Mouse (Mus musculus) adrenal gland, postnatal 10 days (tissue): ENCODE results near the gene Olfr1157. TPM values are rescaled to one million over a fixed set of nuclear protein-coding genes. Genes with fewer than 3 reads are reported as not detected.

Source experiments
- DNase-seq: peaks from one replicate; pipeline ENCODE4 v3.0.0; 2021; ENCODE audit warnings: mixed read lengths
- long read RNA-seq, 2 experiments: library from polyadenylated mRNA; stranded (forward); transcript quantifications; one replicate each; pipeline ENCODE4 v2.0.0; 2021
- total RNA-seq, 2 experiments: library from RNA; stranded (reverse); gene quantifications; 2 replicates each; pipeline ENCODE4 v1.2.3; 2021

The Olfr1157 gene
- not detected for total RNA-seq
- long read RNA-seq, experiment 1 = 0 reads
- long read RNA-seq, experiment 2 = 0 reads

GRCm38 (mm10) chr2:87968199-87968598 lies at the start of gene Olfr1157:
Gene Olfr1157 (minus strand): TSS chr2:87968299.
- DNase-seq = no peak

GRCm38 (mm10) chr2:88007515-88008318 lies 39.6 kb upstream of the Olfr1157 start, which contains the start of gene Olfr1160:
Gene Olfr1160 (minus strand): TSS chr2:88008268.
- DNase-seq = no peak

- DNase-seq = no peak
Measured at GRCm38 (mm10) chr2:87989813-87990212, 21.7 kb upstream of the Olfr1157 start, which contains the start of gene Olfr1158. Gene Olfr1158 (plus strand): TSS chr2:87990113.

- DNase-seq = no peak
Measured at GRCm38 (mm10) chr2:87974563-87974962, 6.5 kb upstream of the Olfr1157 start, which contains the start of gene Olfr74. Gene Olfr74 (minus strand): TSS chr2:87974663.

GRCm38 (mm10) chr2:87953000-87953399 lies 15.1 kb downstream of the Olfr1157 start, which contains the start of gene Olfr1156:
Gene Olfr1156 (minus strand): TSS chr2:87953100.
- DNase-seq = no peak

GRCm38 (mm10) chr2:87945037-87945436 lies 23.1 kb downstream of the Olfr1157 start, which contains the start of gene Olfr1155:
Gene Olfr1155 (minus strand): TSS chr2:87945137.
- no peak for DNase-seq

Other genes with a start within 250 kb of the Olfr1157 start
- not detected for gene Olfr1138, start 228.3 kb downstream of the Olfr1157 start, total RNA-seq
- gene Olfr1140, start 224.5 kb downstream of the Olfr1157 start, total RNA-seq = not detected
- not detected for gene Olfr1141, start 214.3 kb downstream of the Olfr1157 start, total RNA-seq
- gene Olfr152, start 188.8 kb downstream of the Olfr1157 start, total RNA-seq = not detected
- gene Olfr1143, start 167.7 kb downstream of the Olfr1157 start, total RNA-seq = not detected
- not detected for gene Olfr1145, start 158.5 kb downstream of the Olfr1157 start, total RNA-seq
- not detected for gene Olfr1148, start 137.8 kb downstream of the Olfr1157 start, total RNA-seq
- not detected for gene Olfr1150-ps1, start 124.3 kb downstream of the Olfr1157 start, total RNA-seq
- gene Olfr1151, start 112.4 kb downstream of the Olfr1157 start, total RNA-seq = not detected
- gene Olfr1152, start 101.8 kb downstream of the Olfr1157 start, total RNA-seq = not detected
- not detected for gene Olfr1153, start 73.3 kb downstream of the Olfr1157 start, total RNA-seq
- gene Olfr1154, start 63.1 kb downstream of the Olfr1157 start, total RNA-seq = not detected
- gene Olfr1155, start 23.2 kb downstream of the Olfr1157 start, total RNA-seq = not detected
- gene Olfr1156, start 15.2 kb downstream of the Olfr1157 start, total RNA-seq = not detected
- not detected for gene Olfr74, start 6.4 kb upstream of the Olfr1157 start, total RNA-seq
- not detected for gene Olfr1158, start 21.8 kb upstream of the Olfr1157 start, total RNA-seq
- not detected for gene Olfr1160, start 40.0 kb upstream of the Olfr1157 start, total RNA-seq
- not detected for gene Olfr1161, start 54.5 kb upstream of the Olfr1157 start, total RNA-seq
- not detected for gene Olfr73, start 69.4 kb upstream of the Olfr1157 start, total RNA-seq
- gene Olfr1162, start 82.8 kb upstream of the Olfr1157 start, total RNA-seq = not detected
- not detected for gene Olfr1163, start 103.5 kb upstream of the Olfr1157 start, total RNA-seq
- not detected for gene Olfr1164, start 125.7 kb upstream of the Olfr1157 start, total RNA-seq
- not detected for gene Olfr1166, start 160.0 kb upstream of the Olfr1157 start, total RNA-seq
- not detected for gene Olfr1167, start 186.9 kb upstream of the Olfr1157 start, total RNA-seq
- not detected for gene Olfr1168, start 213.6 kb upstream of the Olfr1157 start, total RNA-seq